Mouse (Mus musculus) CH12.LX (cell line): ENCODE measurements around the gene Mbtps1. TPM values are rescaled to one million over a fixed set of nuclear protein-coding genes. Genes with fewer than 3 reads are reported as not detected.

Experiments
- DNase-seq: peaks from one replicate; pipeline ENCODE4 v3.0.0-alpha.2; 2013; ENCODE audit errors: extremely low read depth
- H3K27ac ChIP-seq: 2 replicates; pipeline ENCODE4 v1.5.1; 2012; ENCODE audit warnings: low read depth, mild to moderate bottlenecking, control low read depth, moderate library complexity; ENCODE audit not compliant: insufficient read depth
- H3K27me3 ChIP-seq: replicated peaks from 2 replicates; pipeline ENCODE3; 2012; ENCODE audit warnings: inconsistent platforms
- H3K36me3 ChIP-seq, 2 experiments: replicated peaks in 1 of 2; 2 replicates each; pipeline versions ENCODE3 to v1.6.1; 2012; ENCODE audit warnings: inconsistent platforms in 1 of 2, low read length in 1 of 2, mild to moderate bottlenecking in 1 of 2, mixed read lengths in 1 of 2, moderate library complexity in 1 of 2; ENCODE audit not compliant: control insufficient read depth in 1 of 2, insufficient read depth in 1 of 2
- H3K4me1 ChIP-seq, 2 experiments: 2 replicates each; pipeline ENCODE4 v1.6.1; 2012; ENCODE audit warnings: inconsistent platforms in 1 of 2, moderate library complexity in 1 of 2; ENCODE audit not compliant: insufficient read depth in 2 of 2, control insufficient read depth in 1 of 2
- H3K4me2 ChIP-seq: 2 replicates; pipeline ENCODE4 v1.6.1; 2012; ENCODE audit warnings: low read depth, mild to moderate bottlenecking, control low read depth; ENCODE audit not compliant: poor library complexity, insufficient read depth, severe bottlenecking
- H3K4me3 ChIP-seq, 3 experiments: fragments of 150-350 bp in 1 of 3; sonication (generic) in 1 of 3; replicated peaks in 1 of 3; 2 replicates each; pipeline versions ENCODE3 to v1.5.1; 2011 to 2012; ENCODE audit warnings: low read depth in 2 of 3, low read length in 2 of 3, mild to moderate bottlenecking in 2 of 3, moderate library complexity in 2 of 3, control low read depth in 1 of 3, improper control_type of control experiment in 1 of 3, inconsistent platforms in 1 of 3, mixed read lengths in 1 of 3; ENCODE audit not compliant: poor library complexity in 1 of 3
- H3K79me2 ChIP-seq: replicated peaks from 2 replicates; pipeline ENCODE4 v1.6.1; 2012; ENCODE audit warnings: mild to moderate bottlenecking, moderate library complexity; ENCODE audit not compliant: control insufficient read depth, poor library complexity, insufficient read depth, severe bottlenecking; ENCODE audit errors: extremely low read depth
- H3K9ac ChIP-seq: 2 replicates; pipeline ENCODE4 v1.6.1; 2012; ENCODE audit warnings: low read depth, mild to moderate bottlenecking, control low read depth, moderate library complexity; ENCODE audit not compliant: insufficient read depth
- H3K9me3 ChIP-seq: replicated peaks from 2 replicates; pipeline ENCODE3; 2012; ENCODE audit warnings: low read length, inconsistent platforms, mixed read lengths
- CHD1 ChIP-seq: IDR thresholded peaks from 2 replicates; pipeline ENCODE4 v1.6.1; 2012; ENCODE audit warnings: low read depth, low read length, improper control_type of control experiment, inconsistent platforms
- CHD2 ChIP-seq: IDR thresholded peaks from 2 replicates; pipeline ENCODE4 v1.6.1; 2011; ENCODE audit warnings: low read length, improper control_type of control experiment
- CTCF ChIP-seq, 2 experiments: IDR thresholded peaks in 1 of 2; conservative IDR thresholded peaks in 1 of 2; 2 replicates each; pipeline ENCODE4 v1.5.1; 2011 to 2012; ENCODE audit warnings: low read depth in 2 of 2, low read length in 2 of 2, improper control_type of control experiment in 1 of 2, inconsistent platforms in 1 of 2, mild to moderate bottlenecking in 1 of 2, moderate library complexity in 1 of 2
- E2F4 ChIP-seq: IDR thresholded peaks from 2 replicates; pipeline ENCODE4 v1.6.1; 2011; ENCODE audit warnings: low read depth, low read length, improper control_type of control experiment; ENCODE audit not compliant: insufficient replicate concordance
- ELF1 ChIP-seq: IDR thresholded peaks from 2 replicates; pipeline ENCODE4 v1.6.1; 2014; ENCODE audit warnings: low read depth, mild to moderate bottlenecking, inconsistent platforms, low read length, improper control_type of control experiment
- EP300 ChIP-seq: IDR thresholded peaks from 2 replicates; pipeline ENCODE4 v1.6.1; 2011; ENCODE audit warnings: low read length, improper control_type of control experiment
- ETS1 ChIP-seq: conservative IDR thresholded peaks from 2 replicates; pipeline ENCODE4 v1.6.1; 2012; ENCODE audit warnings: low read depth, mild to moderate bottlenecking, inconsistent platforms, low read length, improper control_type of control experiment, moderate library complexity
- GABPA ChIP-seq: IDR thresholded peaks from 2 replicates; pipeline ENCODE4 v1.6.1; 2012; ENCODE audit warnings: low read depth, low read length, improper control_type of control experiment, inconsistent platforms; ENCODE audit not compliant: insufficient replicate concordance
- IRF4 ChIP-seq: IDR thresholded peaks from 2 replicates; pipeline ENCODE4 v1.6.1; 2014; ENCODE audit warnings: low read depth, mild to moderate bottlenecking, inconsistent platforms, low read length, improper control_type of control experiment
- JUN ChIP-seq: IDR thresholded peaks from 2 replicates; pipeline ENCODE4 v1.6.1; 2011; ENCODE audit warnings: low read depth, mild to moderate bottlenecking, low read length, improper control_type of control experiment, moderate library complexity; ENCODE audit not compliant: insufficient read depth
- MAFK ChIP-seq: IDR thresholded peaks from 2 replicates; pipeline ENCODE4 v1.6.1; 2011; ENCODE audit warnings: low read length, improper control_type of control experiment; ENCODE audit not compliant: insufficient replicate concordance
- MAX ChIP-seq: IDR thresholded peaks from 2 replicates; pipeline ENCODE4 v1.6.1; 2011; ENCODE audit warnings: low read length, improper control_type of control experiment
- MEF2A ChIP-seq: IDR thresholded peaks from 2 replicates; pipeline ENCODE4 v1.6.1; 2014; ENCODE audit warnings: low read depth, mild to moderate bottlenecking, inconsistent platforms, low read length, improper control_type of control experiment, borderline replicate concordance
- MXI1 ChIP-seq: IDR thresholded peaks from 2 replicates; pipeline ENCODE4 v1.6.1; 2011; ENCODE audit warnings: mild to moderate bottlenecking, low read depth, low read length, improper control_type of control experiment
- MYC ChIP-seq: IDR thresholded peaks from 2 replicates; pipeline ENCODE4 v1.6.1; 2011; ENCODE audit warnings: low read depth, mild to moderate bottlenecking, improper control_type of control experiment, low read length
- NELFE ChIP-seq: IDR thresholded peaks from 2 replicates; pipeline ENCODE4 v1.6.1; 2011; ENCODE audit warnings: low read depth, low read length, improper control_type of control experiment
- PAX5 ChIP-seq: IDR thresholded peaks from 2 replicates; pipeline ENCODE4 v1.6.1; 2012; ENCODE audit warnings: low read length, inconsistent platforms, mixed read lengths
- POLR2AphosphoS2 ChIP-seq: IDR thresholded peaks from 2 replicates; pipeline ENCODE4 v1.6.1; 2011; ENCODE audit warnings: low read depth, low read length, improper control_type of control experiment
- RAD21 ChIP-seq: IDR thresholded peaks from 2 replicates; pipeline ENCODE4 v1.6.1; 2011; ENCODE audit warnings: low read depth, mild to moderate bottlenecking, low read length, improper control_type of control experiment, moderate library complexity
- TBP ChIP-seq: conservative IDR thresholded peaks from 2 replicates; pipeline ENCODE4 v1.6.1; 2011; ENCODE audit warnings: low read depth, low read length, improper control_type of control experiment
- TCF12 ChIP-seq: IDR thresholded peaks from 2 replicates; pipeline ENCODE4 v1.6.1; 2014; ENCODE audit warnings: low read depth, mild to moderate bottlenecking, inconsistent platforms, low read length, improper control_type of control experiment
- USF2 ChIP-seq: conservative IDR thresholded peaks from 2 replicates; pipeline ENCODE4 v1.6.1; 2011; ENCODE audit warnings: low read depth, low read length, improper control_type of control experiment
- ZC3H11A ChIP-seq: IDR thresholded peaks from 2 replicates; pipeline ENCODE4 v1.6.1; 2012; ENCODE audit warnings: low read depth, mild to moderate bottlenecking, inconsistent platforms, low read length, improper control_type of control experiment
- ZKSCAN1 ChIP-seq: IDR thresholded peaks from 2 replicates; pipeline ENCODE4 v1.6.1; 2012; ENCODE audit warnings: low read depth, inconsistent platforms, low read length, improper control_type of control experiment, borderline replicate concordance
- dilution Hi-C: fragments of 300-500 bp; cut with MboI; formaldehyde crosslinking; loops from 2 replicates; pipeline ENCODE4 v1.14.3; 2020; ENCODE audit warnings: low sequenced_read_pairs; ENCODE audit not compliant: extremely low pct_unique_long_range_greater_than_20kb, extremely low pct_ligation_motif_present
- in situ Hi-C: fragments of 300-500 bp; cut with MboI; formaldehyde crosslinking; loops from 3 replicates; pipeline ENCODE4 v1.14.3; 2019; ENCODE audit warnings: low sequenced_read_pairs, low pct_ligation_motif_present, low pct_unique_long_range_greater_than_20kb, mixed read lengths
- polyA plus RNA-seq: library from polyadenylated mRNA; unstranded; fragments of >175 nt; gene quantifications from 2 replicates; pipeline ENCODE4 v1.2.1, GENCODE M21; 2012; ENCODE audit warnings: low read depth; ENCODE audit not compliant: insufficient read length
- total RNA-seq, 2 experiments: library from RNA; depleted of rRNA; stranded (reverse); fragments of 300-350 nt in 1 of 2; fragments of >200 nt in 1 of 2; gene quantifications; 2 replicates each; pipeline ENCODE4 v1.2.3; 2012 to 2014

The Mbtps1 gene
- total and polyA plus RNA-seq, 3 experiments: 32.6 to 41.1 (median 40.7) TPM

DNA sequence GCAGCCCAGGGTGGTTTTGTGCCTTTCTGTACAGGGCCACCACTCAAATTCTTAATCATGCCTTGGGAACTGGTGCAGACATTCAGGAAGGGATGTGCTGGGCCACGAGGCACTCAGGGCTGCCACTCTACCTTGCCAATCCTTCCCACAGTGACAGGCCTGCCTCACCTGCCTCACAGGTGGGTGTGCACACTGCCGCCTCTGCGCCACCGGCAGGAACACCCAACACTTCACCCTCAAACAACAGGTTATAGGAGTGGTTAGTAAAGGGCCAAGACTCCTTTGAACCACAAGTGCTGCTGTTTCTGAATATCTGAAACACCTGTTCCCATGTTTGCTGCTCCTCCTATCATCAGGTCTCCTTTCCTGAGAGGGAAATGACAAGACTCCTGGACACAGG lies 13.9 kb upstream of the Mbtps1 start:
- dilution Hi-C loops: no loop called here
- Histone ChIP-seq H3K9ac (no peak overlapping the region), H3K4me3 (no peak overlapping the region), H3K4me2 (no peak overlapping the region), H3K36me3 (peaks cover 0 to 8% of the 10 kb centered on the region in 2 experiments), H3K9me3 (no peaks in the 10 kb centered on the region), H3K27ac (no peak overlapping the region), H3K79me2 (no peaks in the 10 kb centered on the region), H3K27me3 (peaks cover 35% of the 10 kb centered on the region), H3K4me1 (peaks cover 3 to 26% of the 10 kb centered on the region in 2 experiments; a peak in 3 of 4 replicates)
- no peak for DNase-seq
- TF ChIP-seq TBP (no peak), PAX5 (no peak), RAD21 (no peak), GABPA (no peak), CTCF (conservative IDR thresholded peaks at IDR 0.05 in 1 of 2, IDR thresholded peaks at IDR 0.05 in 1 of 2; ENCODE audit: low read depth in 2 of 2, low read length in 2 of 2) (no peak), EP300 (no peak), MEF2A (no peak), TCF12 (no peak), USF2 (no peak), CHD1 (no peak), ZKSCAN1 (no peak)
- in situ Hi-C loops: no loop called here

DNA sequence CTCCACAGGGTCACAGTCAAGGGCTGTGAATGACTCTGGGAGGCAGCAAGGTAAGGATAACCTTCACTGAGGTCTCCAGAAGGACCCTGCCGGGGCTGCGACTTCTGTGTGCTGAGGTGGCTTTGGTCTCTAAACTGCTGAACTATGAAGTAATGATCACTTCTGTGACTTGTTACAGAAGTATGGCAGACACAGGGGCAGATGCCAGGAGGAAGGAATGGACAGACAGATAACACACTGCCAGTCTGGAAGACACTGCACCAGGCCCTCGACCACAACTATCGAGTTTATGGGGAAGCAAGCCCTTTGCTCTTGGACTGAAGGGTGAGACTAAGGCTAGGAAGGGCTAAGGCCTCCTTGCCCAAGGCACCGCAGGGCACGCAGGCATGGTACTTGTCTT lies 12.6 kb upstream of the Mbtps1 start:
- H3K4me1 ChIP-seq: peaks cover 3 to 26% of the 10 kb centered on the region in 2 experiments; a peak in 3 of 4 replicates

More for the DNA sequence above, 12.6 kb upstream of the Mbtps1 start:
- in situ Hi-C loops: no loop called here
- Histone ChIP-seq H3K27ac (no peak overlapping the region), H3K27me3 (peaks cover 23% of the 10 kb centered on the region), H3K9ac (no peak overlapping the region), H3K36me3 (peaks cover 2 to 14% of the 10 kb centered on the region in 2 experiments), H3K4me2 (no peak overlapping the region), H3K9me3 (no peaks in the 10 kb centered on the region), H3K79me2 (no peaks in the 10 kb centered on the region), H3K4me3 (no peak overlapping the region)
- no peak for DNase-seq
- TF ChIP-seq MAFK (no peak), EP300 (no peak), IRF4 (no peak), CTCF (conservative IDR thresholded peaks at IDR 0.05 in 1 of 2, IDR thresholded peaks at IDR 0.05 in 1 of 2; ENCODE audit: low read depth in 2 of 2, low read length in 2 of 2) (no peak), E2F4 (no peak), ETS1 (no peak), USF2 (no peak), MYC (no peak), ELF1 (no peak), ZC3H11A (no peak), CHD2 (no peak), POLR2AphosphoS2 (no peak), ZKSCAN1 (no peak), MXI1 (no peak), GABPA (no peak), JUN (no peak), NELFE (no peak), MAX (no peak)
- dilution Hi-C loops: no loop called here
